Mouse (Mus musculus) gastrocnemius, adult 18-20 months (tissue): ENCODE data around the gene Chrne. TPM values are rescaled to one million over a fixed set of nuclear protein-coding genes. Genes with fewer than 3 reads are reported as not detected.

Experiments used
- DNase-seq: peaks from one replicate; pipeline ENCODE4 v3.0.0; 2021; ENCODE audit warnings: low spot score
- long read RNA-seq, 2 experiments: library from polyadenylated mRNA; stranded (forward); transcript quantifications; one replicate each; pipeline ENCODE4 v2.0.0; 2021
- total RNA-seq, 2 experiments: library from RNA; stranded (reverse); gene quantifications; 2 replicates each; pipeline ENCODE4 v1.2.3; 2021

Gene Chrne
- total RNA-seq: 10 to 100 TPM; 14.7 to 20.6 TPM
- long read RNA-seq, experiment 1, transcript Chrne-202 (12 exons, 1,591 nt): major isoform, 14 of 39 reads
- long read RNA-seq, experiment 1, partial matches to known transcripts: 3 of 39 reads
- long read RNA-seq, experiment 1, other reads (novel, unspliced or antisense): 20 of 39 reads
- long read RNA-seq, experiment 2, transcript Chrne-202 (12 exons, 1,591 nt): major isoform, 11 of 19 reads
- long read RNA-seq, experiment 2, partial matches to known transcripts: 0 of 19 reads
- long read RNA-seq, experiment 2, other reads (novel, unspliced or antisense): 6 of 19 reads

- peak; percentile 68 for DNase-seq
Observed at GRCm38 (mm10) chr11:70619101-70619500, at the start of gene Chrne. TSS of gene Chrne (minus strand) at chr11:70619216.

- no peak for DNase-seq
Observed at GRCm38 (mm10) chr11:70668335-70668770, 49.3 kb upstream of the Chrne start.

GRCm38 (mm10) chr11:70667271-70668150, 48.5 kb upstream of the Chrne start:
- no peak for DNase-seq

GRCm38 (mm10) chr11:70666687-70667086, 47.7 kb upstream of the Chrne start:
- DNase-seq: no peak

GRCm38 (mm10) chr11:70664741-70665140, 45.7 kb upstream of the Chrne start:
- DNase-seq: no peak

GRCm38 (mm10) chr11:70663957-70664356, 44.9 kb upstream of the Chrne start:
- peak; percentile 67 for DNase-seq

GRCm38 (mm10) chr11:70663101-70663500, 44.1 kb upstream of the Chrne start:
- DNase-seq: no peak

- DNase-seq: no peak
Observed at GRCm38 (mm10) chr11:70660571-70660970, 41.6 kb upstream of the Chrne start.

GRCm38 (mm10) chr11:70658942-70659341, 39.9 kb upstream of the Chrne start:
- DNase-seq: no peak

GRCm38 (mm10) chr11:70658521-70658920, 39.5 kb upstream of the Chrne start:
- no peak for DNase-seq

GRCm38 (mm10) chr11:70657991-70658390, 39.0 kb upstream of the Chrne start:
- no peak for DNase-seq

- DNase-seq: peak; percentile 70
Observed at GRCm38 (mm10) chr11:70657573-70657972, 38.6 kb upstream of the Chrne start.

GRCm38 (mm10) chr11:70656964-70657363, 37.9 kb upstream of the Chrne start, which contains the start of gene Eno3:
TSS of gene Eno3 (plus strand) at chr11:70657202.
- DNase-seq: peak; percentile 80

GRCm38 (mm10) chr11:70656456-70656927, 37.5 kb upstream of the Chrne start:
- DNase-seq: peak; percentile 89

- peak; percentile 70 for DNase-seq
Observed at GRCm38 (mm10) chr11:70655571-70656455, 36.8 kb upstream of the Chrne start.

- peak; percentile 79 for DNase-seq
Observed at GRCm38 (mm10) chr11:70654923-70655570, 36.0 kb upstream of the Chrne start.

GRCm38 (mm10) chr11:70654198-70654922, 35.3 kb upstream of the Chrne start, which contains the start of gene Pfn1:
TSS of gene Pfn1 (minus strand) at chr11:70654644.
- DNase-seq: peak; percentile 52

GRCm38 (mm10) chr11:70653345-70654197, 34.6 kb upstream of the Chrne start:
- no peak for DNase-seq

- no peak for DNase-seq
Observed at GRCm38 (mm10) chr11:70652884-70653344, 33.9 kb upstream of the Chrne start.
